Mouse (Mus musculus): ENCODE results near the gene Col16a1. TPM values are rescaled to one million over a fixed set of nuclear protein-coding genes. Genes with fewer than 3 reads are reported as not detected.

The Col16a1 gene
- total RNA-seq, 1 experiment, result 4.9 TPM

GRCm38 (mm10) chr4:130022952-130023351, 24.7 kb upstream of the Col16a1 start:
- H3K9ac ChIP-seq (ENCODE audit: insufficient read depth, low read depth, low read length, poor library complexity, severe bottlenecking), result no peak overlapping the region
- DNase-seq (ENCODE audit: low read depth, low spot score), result no peak
- in situ Hi-C loops (cut with MboI; ENCODE audit: low sequenced_read_pairs in 2 of 2, unreplicated experiment in 2 of 2), result no loop called here
- no peak overlapping the region for H3K4me3 ChIP-seq (ENCODE audit: insufficient read depth in 1 of 2, low read depth in 1 of 2, low read length in 2 of 2, poor library complexity in 1 of 2, severe bottlenecking in 1 of 2)
- TF ChIP-seq ZC3H11A (IDR thresholded peaks at IDR 0.05; ENCODE audit: borderline replicate concordance, low read depth, low read length) (no peak), HCFC1 (IDR thresholded peaks at IDR 0.05; ENCODE audit: borderline replicate concordance, insufficient read depth, low read length) (no peak), CHD2 (IDR thresholded peaks at IDR 0.05; ENCODE audit: low read depth, low read length) (no peak), MAFK (IDR thresholded peaks at IDR 0.05; ENCODE audit: insufficient read depth, low read depth, low read length) (no peak), ZNF384 (IDR thresholded peaks at IDR 0.05; ENCODE audit: low read depth, low read length) (no peak)
- H3K36me3 ChIP-seq (ENCODE audit: control insufficient read depth, insufficient read depth, low read length, poor library complexity, severe bottlenecking), result peaks cover 1% of the 10 kb centered on the region; the same call in 1 of the 2 replicates
- H3K27ac ChIP-seq (ENCODE audit: insufficient read depth, low read depth, low read length, poor library complexity, severe bottlenecking), result no peak overlapping the region
- no peaks in the 10 kb centered on the region for H3K4me1 ChIP-seq (ENCODE audit: control insufficient read depth in 2 of 2, insufficient read depth in 2 of 2, low read length in 2 of 2, poor library complexity in 1 of 2)
- no peaks in the 10 kb centered on the region for H3K9me3 ChIP-seq (ENCODE audit: control insufficient read depth, insufficient read depth, low read depth, low read length)

- H3K9ac ChIP-seq (ENCODE audit: insufficient read depth, low read depth, low read length, poor library complexity, severe bottlenecking), result no peak overlapping the region
- no peak for DNase-seq (ENCODE audit: low read depth, low spot score)
- H3K27ac ChIP-seq (ENCODE audit: insufficient read depth, low read depth, low read length, poor library complexity, severe bottlenecking), result no peak overlapping the region
- no peaks in the 10 kb centered on the region for H3K4me1 ChIP-seq (ENCODE audit: control insufficient read depth in 2 of 2, insufficient read depth in 2 of 2, low read length in 2 of 2, poor library complexity in 1 of 2)
- H3K4me3 ChIP-seq (ENCODE audit: insufficient read depth in 1 of 2, low read depth in 1 of 2, low read length in 2 of 2, poor library complexity in 1 of 2, severe bottlenecking in 1 of 2), result no peak overlapping the region
- peaks cover under 1% of the 10 kb centered on the region; the same call in 1 of the 2 replicates for H3K36me3 ChIP-seq (ENCODE audit: control insufficient read depth, insufficient read depth, low read length, poor library complexity, severe bottlenecking)
- H3K9me3 ChIP-seq (ENCODE audit: control insufficient read depth, insufficient read depth, low read depth, low read length), result no peaks in the 10 kb centered on the region
- in situ Hi-C loops (cut with MboI; ENCODE audit: low sequenced_read_pairs in 2 of 2, unreplicated experiment in 2 of 2), result no loop called here
- no peak for TF ChIP-seq ZC3H11A (IDR thresholded peaks at IDR 0.05; ENCODE audit: borderline replicate concordance, low read depth, low read length)
- TF ChIP-seq CHD2 (IDR thresholded peaks at IDR 0.05; ENCODE audit: low read depth, low read length), result no peak
- no peak for TF ChIP-seq MAFK (IDR thresholded peaks at IDR 0.05; ENCODE audit: insufficient read depth, low read depth, low read length)
- TF ChIP-seq HCFC1 (IDR thresholded peaks at IDR 0.05; ENCODE audit: borderline replicate concordance, insufficient read depth, low read length), result no peak
- TF ChIP-seq ZNF384 (IDR thresholded peaks at IDR 0.05; ENCODE audit: low read depth, low read length), result no peak
These were observed 24.0 kb upstream of the Col16a1 start for GRCm38 (mm10) chr4:130023511-130024231.

GRCm38 (mm10) chr4:130025544-130025943, 22.1 kb upstream of the Col16a1 start:
- H3K9me3 ChIP-seq (ENCODE audit: control insufficient read depth, insufficient read depth, low read depth, low read length), result no peaks in the 10 kb centered on the region
- H3K36me3 ChIP-seq (ENCODE audit: control insufficient read depth, insufficient read depth, low read length, poor library complexity, severe bottlenecking), result no peaks in the 10 kb centered on the region
- no peak overlapping the region for H3K4me3 ChIP-seq (ENCODE audit: insufficient read depth in 1 of 2, low read depth in 1 of 2, low read length in 2 of 2, poor library complexity in 1 of 2, severe bottlenecking in 1 of 2)
- TF ChIP-seq MAFK (IDR thresholded peaks at IDR 0.05; ENCODE audit: insufficient read depth, low read depth, low read length), result no peak
- no peak for TF ChIP-seq HCFC1 (IDR thresholded peaks at IDR 0.05; ENCODE audit: borderline replicate concordance, insufficient read depth, low read length)
- TF ChIP-seq CHD2 (IDR thresholded peaks at IDR 0.05; ENCODE audit: low read depth, low read length), result no peak
- no peak for TF ChIP-seq ZC3H11A (IDR thresholded peaks at IDR 0.05; ENCODE audit: borderline replicate concordance, low read depth, low read length)
- TF ChIP-seq ZNF384 (IDR thresholded peaks at IDR 0.05; ENCODE audit: low read depth, low read length), result no peak
- in situ Hi-C loops (cut with MboI; ENCODE audit: low sequenced_read_pairs in 2 of 2, unreplicated experiment in 2 of 2), result no loop called here
- H3K4me1 ChIP-seq (ENCODE audit: control insufficient read depth in 2 of 2, insufficient read depth in 2 of 2, low read length in 2 of 2, poor library complexity in 1 of 2), result no peaks in the 10 kb centered on the region
- H3K27ac ChIP-seq (ENCODE audit: insufficient read depth, low read depth, low read length, poor library complexity, severe bottlenecking), result no peak overlapping the region
- DNase-seq (ENCODE audit: low read depth, low spot score), result no peak
- no peak overlapping the region for H3K9ac ChIP-seq (ENCODE audit: insufficient read depth, low read depth, low read length, poor library complexity, severe bottlenecking)

- Histone ChIP-seq H3K4me3 (ENCODE audit: insufficient read depth in 1 of 2, low read depth in 1 of 2, low read length in 2 of 2, poor library complexity in 1 of 2, severe bottlenecking in 1 of 2) (no peak overlapping the region), H3K27ac (ENCODE audit: insufficient read depth, low read depth, low read length, poor library complexity, severe bottlenecking) (no peak overlapping the region), H3K36me3 (ENCODE audit: control insufficient read depth, insufficient read depth, low read length, poor library complexity, severe bottlenecking) (no peaks in the 10 kb centered on the region), H3K9me3 (ENCODE audit: control insufficient read depth, insufficient read depth, low read depth, low read length) (no peaks in the 10 kb centered on the region), H3K4me1 (ENCODE audit: control insufficient read depth in 2 of 2, insufficient read depth in 2 of 2, low read length in 2 of 2, poor library complexity in 1 of 2) (peaks cover 0 to 5% of the 10 kb centered on the region in 2 experiments; a peak in 1 of 4 replicates), H3K9ac (ENCODE audit: insufficient read depth, low read depth, low read length, poor library complexity, severe bottlenecking) (no peak overlapping the region)
- DNase-seq (ENCODE audit: low read depth, low spot score), result no peak
- in situ Hi-C loops (cut with MboI; ENCODE audit: low sequenced_read_pairs in 2 of 2, unreplicated experiment in 2 of 2), result no loop called here
- no peak for TF ChIP-seq MAFK (IDR thresholded peaks at IDR 0.05; ENCODE audit: insufficient read depth, low read depth, low read length)
- TF ChIP-seq ZNF384 (IDR thresholded peaks at IDR 0.05; ENCODE audit: low read depth, low read length), result no peak
- TF ChIP-seq HCFC1 (IDR thresholded peaks at IDR 0.05; ENCODE audit: borderline replicate concordance, insufficient read depth, low read length), result no peak
- TF ChIP-seq ZC3H11A (IDR thresholded peaks at IDR 0.05; ENCODE audit: borderline replicate concordance, low read depth, low read length), result no peak
- TF ChIP-seq CHD2 (IDR thresholded peaks at IDR 0.05; ENCODE audit: low read depth, low read length), result no peak
These were observed 16.5 kb upstream of the Col16a1 start for GRCm38 (mm10) chr4:130031146-130031545.

All from ES-E14 (cell line).